Mouse (Mus musculus): ENCODE measurements around the gene Fam57b. TPM values are rescaled to one million over a fixed set of nuclear protein-coding genes. Genes with fewer than 3 reads are reported as not detected.

Gene Fam57b
- polyA plus RNA-seq, 1 experiment from 2014 or later: 0.13 TPM

DNA sequence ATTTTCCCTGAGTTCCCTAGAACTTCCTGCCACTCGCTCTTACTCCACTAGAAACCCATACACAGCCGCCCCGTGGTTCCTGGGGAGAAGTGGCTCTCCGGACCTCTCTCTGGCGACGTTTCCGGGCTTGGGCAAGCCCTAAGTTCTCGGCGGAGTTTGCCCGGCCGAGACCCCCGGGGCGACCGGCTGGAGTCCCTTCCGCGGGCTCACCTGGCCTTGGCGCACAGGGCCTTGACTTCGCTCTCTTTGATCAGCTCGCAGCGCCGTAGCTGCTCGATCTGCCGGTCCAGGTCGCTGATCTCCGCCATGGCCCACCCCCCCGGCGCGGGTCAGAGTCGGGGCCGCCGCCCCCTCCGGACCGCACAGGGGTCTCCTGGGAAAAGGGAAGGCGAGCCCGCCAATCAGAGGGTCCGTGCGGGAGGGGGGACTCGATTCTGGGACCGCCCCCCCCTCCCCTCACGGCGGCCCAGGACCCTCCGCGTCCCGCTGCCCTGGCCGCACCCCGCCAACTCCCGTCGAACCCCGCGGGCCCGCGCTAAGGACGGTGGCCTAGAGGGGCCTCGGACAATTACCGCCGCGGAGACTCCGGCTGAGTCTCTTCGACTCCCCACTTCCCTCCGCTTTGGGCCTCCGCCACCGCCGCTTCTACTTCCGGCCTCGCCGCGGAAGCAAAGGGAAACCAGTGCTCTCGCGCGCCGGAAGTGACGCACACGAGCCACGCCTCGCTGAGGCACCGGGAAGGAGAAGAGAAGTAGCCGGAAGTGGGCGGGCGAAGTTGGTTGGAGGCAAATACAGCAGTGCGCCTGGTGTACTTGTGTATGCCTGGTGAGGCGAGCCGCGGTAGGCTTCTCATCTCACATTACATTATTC, 5.4 kb upstream of the Fam57b start, which contains the start of gene Ppp4c:
TSS of gene Ppp4c (minus strand) at position 646 of the 870 bp plus-strand sequence.
- WGBS (ENCODE audit: insufficient replicate concordance): under 1% methylated on average over 82 of the region's 83 CpGs
- Histone ChIP-seq H3K27ac (peak within 1 kb of the TSS; percentile 93), H3K4me2 (peak within 1 kb of the TSS; percentile 88), H3K27me3 (no peaks in the 10 kb centered on the region), H3K4me1 (replicated peaks) (peaks cover 65% of the 10 kb centered on the region), H3K9ac (peak within 1 kb of the TSS; percentile 99), H3K9me3 (replicated peaks) (no peaks in the 10 kb centered on the region), H3K36me3 (peaks cover 65% of the 10 kb centered on the region), H3K4me3 (replicated peaks) (peak within 1 kb of the TSS; percentile 94)
- ATAC-seq (ENCODE audit: low read depth) (peak; percentile 89), DNase-seq (peak; percentile 92)

DNA sequence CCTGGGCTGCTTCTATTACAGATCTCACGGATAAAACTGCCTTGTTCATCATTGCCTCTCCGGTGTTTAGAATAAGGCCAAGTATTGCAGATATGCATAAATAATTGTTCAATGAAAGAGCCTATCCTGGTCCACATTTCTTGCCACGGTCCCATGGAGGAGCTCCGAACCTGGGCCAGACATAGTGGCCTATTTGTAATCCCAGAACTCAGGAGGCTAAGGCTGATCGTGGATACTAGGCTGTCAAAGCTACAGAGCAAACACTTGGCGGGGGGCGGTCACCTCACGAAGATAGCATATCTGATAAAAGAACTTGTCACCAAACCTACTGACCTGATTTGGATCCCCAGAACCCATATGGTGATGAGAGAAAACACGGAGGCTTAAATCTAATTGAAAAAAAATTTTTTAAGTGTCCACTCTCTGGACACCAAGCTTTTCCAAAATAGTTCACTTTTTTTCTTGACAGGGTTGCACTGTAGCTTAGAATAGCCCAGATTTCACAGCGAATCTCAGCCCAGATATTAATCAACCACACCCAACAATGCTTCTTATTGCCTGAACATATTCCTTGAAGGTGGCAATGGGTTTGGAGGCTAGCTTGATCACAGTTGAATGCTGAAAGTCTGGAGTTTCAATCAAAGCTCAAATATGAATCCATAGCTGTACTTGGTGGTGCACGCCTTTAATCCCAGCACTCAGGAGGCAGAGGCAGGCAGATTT, 4.6 kb upstream of the Fam57b start:
- Histone ChIP-seq H3K27me3 (no peaks in the 10 kb centered on the region), H3K4me2 (peak overlapping the region; percentile 88), H3K4me3 (replicated peaks) (peak overlapping the region; percentile 94), H3K9ac (peak overlapping the region; percentile 99), H3K4me1 (replicated peaks) (peaks cover 73% of the 10 kb centered on the region), H3K27ac (peak overlapping the region; percentile 93), H3K9me3 (replicated peaks) (no peaks in the 10 kb centered on the region), H3K36me3 (peaks cover 63% of the 10 kb centered on the region)
- DNase-seq (no peak), ATAC-seq (ENCODE audit: low read depth) (peak; percentile 11; the same call in 1 of the 2 replicates)
- 18% methylated on average over 11 of the region's 11 CpGs for WGBS (ENCODE audit: insufficient replicate concordance)

DNA sequence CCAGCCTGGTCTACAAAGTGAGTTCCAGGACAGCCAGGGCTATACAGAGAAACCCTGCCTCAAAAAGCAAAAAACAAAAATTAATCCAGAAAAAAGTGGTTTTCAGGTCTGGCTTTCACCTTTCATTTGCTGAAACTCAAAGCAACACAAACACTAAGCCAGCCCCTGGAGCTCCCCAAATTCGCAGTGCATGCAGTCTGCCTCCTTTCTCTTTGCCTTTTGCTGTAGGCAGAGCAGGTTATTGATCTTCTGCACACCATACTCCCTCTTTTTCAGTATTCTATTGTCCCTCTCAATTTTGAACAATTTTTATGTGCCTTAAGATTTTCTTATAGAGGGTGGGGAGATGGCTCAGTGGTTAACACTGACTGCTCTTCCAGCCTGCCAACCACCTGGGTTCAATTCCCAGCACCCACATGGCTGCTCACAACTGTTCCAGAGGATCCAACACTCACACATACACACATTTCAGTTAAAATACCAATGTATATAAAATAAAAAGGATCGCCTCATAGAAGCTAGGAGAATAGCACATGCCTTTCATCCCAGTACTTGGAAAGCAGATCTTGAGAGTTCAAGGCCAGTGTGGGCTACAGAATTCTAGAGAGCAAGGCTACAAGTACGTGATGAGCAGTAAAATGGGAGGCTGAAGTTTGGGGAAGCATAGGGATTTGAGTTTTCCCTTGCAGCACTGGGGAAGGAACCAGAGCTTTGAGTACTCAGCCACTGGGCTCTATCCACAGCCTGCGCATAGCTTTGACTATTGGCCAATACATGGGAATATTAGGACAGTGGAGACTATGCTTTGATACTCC, 3.8 kb upstream of the Fam57b start:
- H3K9ac ChIP-seq: 0 out of 2 replicates have a peak overlapping the region, but pooled peaks have one; percentile 99
- peaks cover 80% of the 10 kb centered on the region for H3K4me1 ChIP-seq (replicated peaks)
- H3K4me3 ChIP-seq (replicated peaks): no peak overlapping the region
- H3K4me2 ChIP-seq: peak overlapping the region; percentile 88
- DNase-seq (no peak), ATAC-seq (ENCODE audit: low read depth) (no peak)
- H3K9me3 ChIP-seq (replicated peaks): no peaks in the 10 kb centered on the region
- H3K27ac ChIP-seq: peak overlapping the region; percentile 93
- H3K27me3 ChIP-seq: no peaks in the 10 kb centered on the region
- 70% methylated on average over 4 of the region's 4 CpGs for WGBS (ENCODE audit: insufficient replicate concordance)
- peaks cover 55% of the 10 kb centered on the region for H3K36me3 ChIP-seq

DNA sequence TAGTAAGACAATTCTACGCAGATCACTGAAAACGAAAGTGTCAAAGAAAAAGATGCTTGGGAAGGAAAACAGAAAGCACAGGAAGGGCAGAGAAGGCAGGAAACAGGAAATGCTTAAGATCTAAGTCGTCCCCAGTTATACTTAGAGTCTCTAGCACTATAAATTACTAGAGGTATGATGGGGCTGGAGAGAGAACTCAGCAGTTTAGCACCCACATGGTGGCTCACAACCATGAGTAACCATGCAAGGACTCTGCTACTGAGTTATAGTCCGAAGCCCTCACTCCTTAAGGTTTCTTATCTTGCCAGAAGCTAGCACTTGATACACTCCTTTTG, 3.2 kb upstream of the Fam57b start:
- WGBS (ENCODE audit: insufficient replicate concordance): 47% methylated on average over 4 of the region's 4 CpGs
- Histone ChIP-seq H3K4me1 (replicated peaks) (peaks cover 80% of the 10 kb centered on the region), H3K9me3 (replicated peaks) (no peaks in the 10 kb centered on the region), H3K4me2 (no peak overlapping the region), H3K27me3 (no peaks in the 10 kb centered on the region), H3K27ac (no peak overlapping the region), H3K4me3 (replicated peaks) (no peak overlapping the region), H3K36me3 (peaks cover 49% of the 10 kb centered on the region), H3K9ac (no peak overlapping the region)
- no peak for DNase-seq
- no peak for ATAC-seq (ENCODE audit: low read depth)

DNA sequence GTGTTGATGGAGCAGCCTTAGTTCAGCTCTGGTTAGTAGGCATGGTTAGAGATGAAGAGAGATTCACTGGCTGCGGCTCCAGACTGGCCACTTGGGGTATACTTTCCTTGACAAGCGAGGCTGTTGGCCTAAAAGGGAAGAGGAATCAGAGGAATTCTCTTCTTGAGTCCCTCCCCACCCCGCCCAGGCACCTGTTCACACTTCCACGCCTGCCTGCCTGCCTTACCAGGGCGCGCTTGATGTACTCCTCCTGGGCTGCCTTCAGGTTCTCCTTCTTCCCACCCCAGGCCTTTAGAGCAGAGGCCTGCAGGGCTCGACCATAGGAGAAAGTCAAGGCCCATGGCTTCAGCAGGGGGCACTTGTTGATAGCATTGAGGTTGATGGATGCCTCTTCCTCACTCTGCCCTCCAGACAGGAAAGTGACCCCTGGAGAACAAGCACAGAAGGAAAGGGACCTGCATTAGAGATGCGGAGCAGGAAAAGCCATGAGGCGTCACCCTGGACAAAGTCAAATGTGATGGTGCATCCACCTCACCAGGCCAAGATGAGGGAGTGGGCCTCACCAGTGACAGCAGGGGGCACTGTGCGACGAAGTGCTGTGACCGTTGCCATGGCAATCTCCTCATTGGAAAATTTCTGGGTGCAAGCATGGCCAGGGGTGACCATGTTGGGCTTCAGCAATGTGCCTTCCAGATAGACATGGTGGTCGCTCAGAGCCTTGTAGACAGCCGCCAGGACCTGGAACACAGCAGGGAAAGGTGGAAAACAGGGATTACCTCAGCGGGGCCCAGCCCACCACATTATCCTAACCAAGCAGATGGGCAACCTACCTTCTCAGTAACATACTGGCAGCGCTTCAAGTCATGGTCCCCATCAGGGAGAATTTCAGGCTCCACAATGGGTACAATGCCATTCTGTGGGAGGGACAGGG, 1.8 kb upstream of the Fam57b start:
- no peak for ATAC-seq (ENCODE audit: low read depth)
- Histone ChIP-seq H3K4me1 (replicated peaks) (peaks cover 81% of the 10 kb centered on the region), H3K9me3 (replicated peaks) (no peaks in the 10 kb centered on the region), H3K4me3 (replicated peaks) (no peak overlapping the region), H3K27ac (peak overlapping the region; percentile 92; the same call in 1 of the 2 replicates), H3K9ac (no peak overlapping the region), H3K36me3 (peaks cover 35% of the 10 kb centered on the region), H3K4me2 (no peak overlapping the region), H3K27me3 (no peaks in the 10 kb centered on the region)
- DNase-seq: no peak
- 77% methylated on average over 16 of the region's 16 CpGs for WGBS (ENCODE audit: insufficient replicate concordance)

DNA sequence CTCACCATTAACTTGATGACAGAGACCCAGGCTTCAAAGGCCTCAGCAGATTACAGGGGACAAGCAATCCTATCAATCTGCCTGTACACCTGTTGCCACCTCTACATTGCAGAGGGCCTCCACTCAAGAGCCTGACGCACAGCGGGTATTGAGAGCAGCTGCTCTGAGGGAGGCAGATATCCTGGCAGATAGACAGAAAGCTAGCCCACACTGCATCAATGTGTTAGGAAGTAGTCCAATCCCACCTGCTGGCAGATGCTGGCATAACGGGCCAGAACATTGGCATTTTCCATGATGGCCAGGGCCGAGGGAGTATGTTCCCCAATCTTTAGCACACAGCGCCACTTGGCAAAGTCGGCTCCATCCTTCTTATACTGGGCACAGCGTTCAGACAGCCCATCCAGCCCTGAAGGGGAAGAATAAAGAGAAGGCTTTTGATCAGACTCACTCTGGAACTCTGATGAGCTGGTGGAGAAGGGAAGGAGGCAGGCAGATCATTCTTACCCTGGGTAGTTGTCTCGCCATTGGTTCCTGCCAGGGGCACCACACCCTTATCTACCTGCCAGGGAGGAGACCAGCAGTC, 1.0 kb upstream of the Fam57b start:
- Histone ChIP-seq H3K4me2 (peak overlapping the region; percentile 95), H3K27ac (peak overlapping the region; percentile 92), H3K36me3 (peaks cover 34% of the 10 kb centered on the region), H3K9ac (peak overlapping the region; percentile 79), H3K4me3 (replicated peaks) (0 out of 2 replicates have a peak overlapping the region, but pooled peaks have one; percentile 78), H3K9me3 (replicated peaks) (no peaks in the 10 kb centered on the region), H3K4me1 (replicated peaks) (peaks cover 80% of the 10 kb centered on the region), H3K27me3 (no peaks in the 10 kb centered on the region)
- 77% methylated on average over 8 of the region's 8 CpGs for WGBS (ENCODE audit: insufficient replicate concordance)
- ATAC-seq (ENCODE audit: low read depth): no peak
- DNase-seq: no peak

DNA sequence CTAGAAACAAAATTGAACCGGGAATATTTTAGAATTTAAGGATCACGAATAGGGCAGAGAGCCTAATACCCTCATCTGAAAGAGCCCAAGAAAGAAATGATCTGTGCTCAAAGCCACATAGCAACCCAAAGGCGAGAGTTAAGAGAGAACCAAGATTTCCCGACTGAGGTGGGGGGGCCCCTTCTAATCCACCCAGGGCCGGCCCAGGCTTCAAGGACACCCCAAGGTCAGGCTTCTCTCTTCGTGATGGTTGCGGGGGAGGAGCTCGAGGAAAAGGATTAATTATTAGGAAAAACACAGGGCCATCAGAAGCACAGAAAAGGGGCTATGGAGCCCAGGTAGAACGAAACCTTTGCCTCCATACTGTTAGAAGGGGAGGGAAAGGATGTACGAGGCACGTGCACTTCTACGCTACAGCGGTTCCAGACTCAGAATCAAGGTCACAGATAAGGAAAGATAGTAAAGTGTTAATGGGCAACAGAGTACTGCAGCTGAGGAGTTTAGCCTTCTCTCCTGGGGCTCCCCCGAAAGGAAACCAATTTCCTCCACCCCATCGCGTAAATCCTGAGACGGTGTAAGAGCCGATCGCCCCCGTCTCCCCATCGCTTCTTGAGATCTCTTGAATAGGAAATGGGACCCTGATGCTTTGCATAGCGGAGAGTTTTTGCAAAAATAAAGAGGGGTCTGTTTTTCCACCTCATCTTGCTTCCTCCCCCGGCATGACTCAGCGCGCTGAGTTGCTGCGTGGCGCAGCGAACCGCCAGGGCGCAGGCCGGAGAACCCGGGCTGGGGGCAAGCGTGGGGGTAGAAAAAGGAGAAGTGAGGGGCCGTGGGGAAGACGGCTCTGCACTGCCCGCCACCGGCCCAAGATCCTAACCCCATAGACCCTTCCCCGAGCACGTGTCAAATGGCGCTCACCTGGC, 920 bp downstream of the Fam57b start:
- Histone ChIP-seq H3K4me1 (replicated peaks) (peaks cover 81% of the 10 kb centered on the region), H3K4me3 (replicated peaks) (peak overlapping the region; percentile 78), H3K27me3 (no peaks in the 10 kb centered on the region), H3K4me2 (peak overlapping the region; percentile 95), H3K27ac (peak overlapping the region; percentile 92), H3K9ac (peak overlapping the region; percentile 79), H3K36me3 (peaks cover 34% of the 10 kb centered on the region), H3K9me3 (replicated peaks) (no peaks in the 10 kb centered on the region)
- DNase-seq (peak; percentile 46), ATAC-seq (ENCODE audit: low read depth) (peak; percentile 32)
- under 1% methylated on average over 40 of the region's 40 CpGs for WGBS (ENCODE audit: insufficient replicate concordance)

DNA sequence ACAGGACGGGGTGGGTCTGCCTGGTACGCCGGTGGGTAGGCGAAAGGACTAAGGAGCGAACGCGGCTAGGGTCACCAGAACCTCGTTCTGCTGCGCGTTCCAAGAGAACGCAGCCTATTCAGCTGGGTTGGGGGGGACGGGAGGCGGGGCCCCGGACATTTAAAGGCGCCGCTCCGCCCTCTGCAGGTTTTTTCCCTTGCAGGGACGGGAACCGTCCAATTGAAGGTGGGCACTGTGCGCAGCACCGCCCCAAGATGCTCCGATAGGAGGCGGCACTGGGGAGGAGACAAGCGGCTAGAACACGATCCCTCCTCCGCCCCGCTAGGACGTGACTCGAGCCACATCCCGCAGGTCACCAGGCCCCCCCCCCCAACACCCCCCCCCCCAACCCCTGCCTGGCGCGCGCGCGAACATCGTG, 1.6 kb downstream of the Fam57b start:
- Histone ChIP-seq H3K27ac (peak overlapping the region; percentile 92), H3K4me2 (peak overlapping the region; percentile 95), H3K9me3 (replicated peaks) (no peaks in the 10 kb centered on the region), H3K4me3 (replicated peaks) (peak overlapping the region; percentile 78), H3K9ac (peak overlapping the region; percentile 79), H3K4me1 (replicated peaks) (peaks cover 82% of the 10 kb centered on the region), H3K36me3 (peaks cover 34% of the 10 kb centered on the region), H3K27me3 (no peaks in the 10 kb centered on the region)
- DNase-seq: peak; percentile 95
- ATAC-seq (ENCODE audit: low read depth): peak; percentile 93
- under 1% methylated on average over 30 of the region's 36 CpGs for WGBS (ENCODE audit: insufficient replicate concordance)

DNA sequence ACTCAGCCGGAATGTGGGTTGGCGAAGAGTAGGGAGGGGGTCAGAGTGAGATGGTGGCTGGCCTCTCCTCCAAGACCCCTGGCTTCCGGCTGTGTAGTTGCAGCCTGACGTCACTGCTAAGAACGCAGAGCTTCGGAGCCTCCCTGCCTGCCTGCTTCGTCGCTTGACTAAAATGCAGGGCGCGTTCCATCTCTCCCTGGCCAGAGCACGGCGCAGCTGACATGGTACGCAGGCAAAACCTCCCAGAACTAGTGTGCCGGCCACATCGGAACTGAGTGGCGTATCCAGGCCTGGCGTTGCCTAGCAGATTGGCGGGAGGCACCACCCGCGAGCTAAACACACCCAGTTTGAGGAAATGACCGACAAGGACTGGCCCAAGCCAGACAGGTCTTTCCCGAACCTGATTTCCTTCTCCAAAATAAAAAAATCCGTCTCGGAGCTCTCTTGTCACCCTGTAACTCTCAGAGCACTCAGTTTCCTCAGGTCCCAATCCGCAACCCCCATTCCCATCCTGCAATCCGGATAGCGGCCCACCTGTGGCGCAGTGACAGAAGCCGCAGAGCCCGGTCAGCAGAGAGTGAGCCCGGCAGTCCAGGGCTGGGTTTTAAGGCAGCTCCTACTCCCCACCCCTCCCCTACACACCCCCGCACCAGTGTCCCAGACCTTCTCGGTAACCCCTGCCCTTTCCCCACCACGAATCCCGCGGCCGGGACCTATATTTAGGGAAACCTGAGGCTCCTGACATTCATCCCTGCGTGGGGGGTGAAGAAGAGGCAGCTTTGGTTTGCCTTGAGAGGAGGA, 2.2 kb downstream of the Fam57b start:
- no peaks in the 10 kb centered on the region for H3K27me3 ChIP-seq
- no peaks in the 10 kb centered on the region for H3K9me3 ChIP-seq (replicated peaks)
- peak overlapping the region; percentile 95 for H3K4me2 ChIP-seq
- H3K9ac ChIP-seq: peak overlapping the region; percentile 79
- H3K4me1 ChIP-seq (replicated peaks): peaks cover 79% of the 10 kb centered on the region
- H3K4me3 ChIP-seq (replicated peaks): peak overlapping the region; percentile 78
- peaks cover 30% of the 10 kb centered on the region for H3K36me3 ChIP-seq
- 2% methylated on average over 38 of the region's 38 CpGs for WGBS (ENCODE audit: insufficient replicate concordance)
- DNase-seq (no peak), ATAC-seq (ENCODE audit: low read depth) (peak; percentile 71)
- H3K27ac ChIP-seq: peak overlapping the region; percentile 90

Measured in liver, embryonic 13.5 days (tissue).